Mouse (Mus musculus) CH12.LX (cell line): Measurements from ENCODE around the gene Zfp951. TPM values are rescaled to one million over a fixed set of nuclear protein-coding genes. Genes with fewer than 3 reads are reported as not detected.
"Not testable (repeated sequence)": the region's sequence is repeated elsewhere in the genome, so short reads cannot be mapped to it uniquely, and the experiment has no call there.

Source experiments
- DNase-seq: peaks from one replicate; pipeline ENCODE4 v3.0.0-alpha.2; 2013; ENCODE audit errors: extremely low read depth
- H3K27ac ChIP-seq: 2 replicates; pipeline ENCODE4 v1.5.1; 2012; ENCODE audit warnings: low read depth, mild to moderate bottlenecking, control low read depth, moderate library complexity; ENCODE audit not compliant: insufficient read depth
- H3K27me3 ChIP-seq: replicated peaks from 2 replicates; pipeline ENCODE3; 2012; ENCODE audit warnings: inconsistent platforms
- H3K36me3 ChIP-seq, 2 experiments: replicated peaks in 1 of 2; 2 replicates each; pipeline versions ENCODE3 to v1.6.1; 2012; ENCODE audit warnings: inconsistent platforms in 1 of 2, low read length in 1 of 2, mild to moderate bottlenecking in 1 of 2, mixed read lengths in 1 of 2, moderate library complexity in 1 of 2; ENCODE audit not compliant: control insufficient read depth in 1 of 2, insufficient read depth in 1 of 2
- H3K4me1 ChIP-seq, 2 experiments: 2 replicates each; pipeline ENCODE4 v1.6.1; 2012; ENCODE audit warnings: inconsistent platforms in 1 of 2, moderate library complexity in 1 of 2; ENCODE audit not compliant: insufficient read depth in 2 of 2, control insufficient read depth in 1 of 2
- H3K4me2 ChIP-seq: 2 replicates; pipeline ENCODE4 v1.6.1; 2012; ENCODE audit warnings: low read depth, mild to moderate bottlenecking, control low read depth; ENCODE audit not compliant: poor library complexity, insufficient read depth, severe bottlenecking
- H3K4me3 ChIP-seq, 3 experiments: fragments of 150-350 bp in 1 of 3; sonication (generic) in 1 of 3; replicated peaks in 1 of 3; 2 replicates each; pipeline versions ENCODE3 to v1.5.1; 2011 to 2012; ENCODE audit warnings: low read depth in 2 of 3, low read length in 2 of 3, mild to moderate bottlenecking in 2 of 3, moderate library complexity in 2 of 3, control low read depth in 1 of 3, improper control_type of control experiment in 1 of 3, inconsistent platforms in 1 of 3, mixed read lengths in 1 of 3; ENCODE audit not compliant: poor library complexity in 1 of 3
- H3K79me2 ChIP-seq: replicated peaks from 2 replicates; pipeline ENCODE4 v1.6.1; 2012; ENCODE audit warnings: mild to moderate bottlenecking, moderate library complexity; ENCODE audit not compliant: control insufficient read depth, poor library complexity, insufficient read depth, severe bottlenecking; ENCODE audit errors: extremely low read depth
- H3K9ac ChIP-seq: 2 replicates; pipeline ENCODE4 v1.6.1; 2012; ENCODE audit warnings: low read depth, mild to moderate bottlenecking, control low read depth, moderate library complexity; ENCODE audit not compliant: insufficient read depth
- H3K9me3 ChIP-seq: replicated peaks from 2 replicates; pipeline ENCODE3; 2012; ENCODE audit warnings: low read length, inconsistent platforms, mixed read lengths
- CHD2 ChIP-seq: IDR thresholded peaks from 2 replicates; pipeline ENCODE4 v1.6.1; 2011; ENCODE audit warnings: low read length, improper control_type of control experiment
- ELF1 ChIP-seq: IDR thresholded peaks from 2 replicates; pipeline ENCODE4 v1.6.1; 2014; ENCODE audit warnings: low read depth, mild to moderate bottlenecking, inconsistent platforms, low read length, improper control_type of control experiment
- EP300 ChIP-seq: IDR thresholded peaks from 2 replicates; pipeline ENCODE4 v1.6.1; 2011; ENCODE audit warnings: low read length, improper control_type of control experiment
- ETS1 ChIP-seq: conservative IDR thresholded peaks from 2 replicates; pipeline ENCODE4 v1.6.1; 2012; ENCODE audit warnings: low read depth, mild to moderate bottlenecking, inconsistent platforms, low read length, improper control_type of control experiment, moderate library complexity
- GABPA ChIP-seq: IDR thresholded peaks from 2 replicates; pipeline ENCODE4 v1.6.1; 2012; ENCODE audit warnings: low read depth, low read length, improper control_type of control experiment, inconsistent platforms; ENCODE audit not compliant: insufficient replicate concordance
- HCFC1 ChIP-seq: IDR thresholded peaks from 2 replicates; pipeline ENCODE4 v1.6.1; 2012; ENCODE audit warnings: low read depth, mild to moderate bottlenecking, inconsistent platforms, low read length, improper control_type of control experiment
- IRF4 ChIP-seq: IDR thresholded peaks from 2 replicates; pipeline ENCODE4 v1.6.1; 2014; ENCODE audit warnings: low read depth, mild to moderate bottlenecking, inconsistent platforms, low read length, improper control_type of control experiment
- JUN ChIP-seq: IDR thresholded peaks from 2 replicates; pipeline ENCODE4 v1.6.1; 2011; ENCODE audit warnings: low read depth, mild to moderate bottlenecking, low read length, improper control_type of control experiment, moderate library complexity; ENCODE audit not compliant: insufficient read depth
- KAT2A ChIP-seq: IDR thresholded peaks from 2 replicates; pipeline ENCODE4 v1.6.1; 2012; ENCODE audit warnings: low read length, improper control_type of control experiment, inconsistent platforms; ENCODE audit not compliant: insufficient replicate concordance
- MAX ChIP-seq: IDR thresholded peaks from 2 replicates; pipeline ENCODE4 v1.6.1; 2011; ENCODE audit warnings: low read length, improper control_type of control experiment
- MAZ ChIP-seq: IDR thresholded peaks from 2 replicates; pipeline ENCODE4 v1.6.1; 2012; ENCODE audit warnings: low read depth, mild to moderate bottlenecking, inconsistent platforms, low read length, improper control_type of control experiment, moderate library complexity
- MEF2A ChIP-seq: IDR thresholded peaks from 2 replicates; pipeline ENCODE4 v1.6.1; 2014; ENCODE audit warnings: low read depth, mild to moderate bottlenecking, inconsistent platforms, low read length, improper control_type of control experiment, borderline replicate concordance
- MXI1 ChIP-seq: IDR thresholded peaks from 2 replicates; pipeline ENCODE4 v1.6.1; 2011; ENCODE audit warnings: mild to moderate bottlenecking, low read depth, low read length, improper control_type of control experiment
- MYC ChIP-seq: IDR thresholded peaks from 2 replicates; pipeline ENCODE4 v1.6.1; 2011; ENCODE audit warnings: low read depth, mild to moderate bottlenecking, improper control_type of control experiment, low read length
- NELFE ChIP-seq: IDR thresholded peaks from 2 replicates; pipeline ENCODE4 v1.6.1; 2011; ENCODE audit warnings: low read depth, low read length, improper control_type of control experiment
- POLR2A ChIP-seq: IDR thresholded peaks from 2 replicates; pipeline ENCODE4 v1.6.1; 2011; ENCODE audit warnings: low read depth, mild to moderate bottlenecking, improper control_type of control experiment, low read length
- RAD21 ChIP-seq: IDR thresholded peaks from 2 replicates; pipeline ENCODE4 v1.6.1; 2011; ENCODE audit warnings: low read depth, mild to moderate bottlenecking, low read length, improper control_type of control experiment, moderate library complexity
- RCOR1 ChIP-seq: conservative IDR thresholded peaks from 2 replicates; pipeline ENCODE4 v1.6.1; 2012; ENCODE audit warnings: low read depth, mild to moderate bottlenecking, inconsistent platforms, low read length, improper control_type of control experiment
- SMC3 ChIP-seq: IDR thresholded peaks from 2 replicates; pipeline ENCODE4 v1.6.1; 2011; ENCODE audit warnings: low read depth, low read length, improper control_type of control experiment
- TBP ChIP-seq: conservative IDR thresholded peaks from 2 replicates; pipeline ENCODE4 v1.6.1; 2011; ENCODE audit warnings: low read depth, low read length, improper control_type of control experiment
- USF1 ChIP-seq: IDR thresholded peaks from 2 replicates; pipeline ENCODE4 v1.6.1; 2014; ENCODE audit warnings: low read depth, mild to moderate bottlenecking, inconsistent platforms, low read length, improper control_type of control experiment
- USF2 ChIP-seq: conservative IDR thresholded peaks from 2 replicates; pipeline ENCODE4 v1.6.1; 2011; ENCODE audit warnings: low read depth, low read length, improper control_type of control experiment
- ZKSCAN1 ChIP-seq: IDR thresholded peaks from 2 replicates; pipeline ENCODE4 v1.6.1; 2012; ENCODE audit warnings: low read depth, inconsistent platforms, low read length, improper control_type of control experiment, borderline replicate concordance
- ZMIZ1 ChIP-seq: IDR thresholded peaks from 2 replicates; pipeline ENCODE4 v1.6.1; 2012; ENCODE audit warnings: low read depth, mild to moderate bottlenecking, inconsistent platforms, low read length, improper control_type of control experiment
- ZNF384 ChIP-seq: IDR thresholded peaks from 2 replicates; pipeline ENCODE4 v1.6.1; 2012; ENCODE audit warnings: low read depth, low read length, improper control_type of control experiment, inconsistent platforms
- dilution Hi-C: fragments of 300-500 bp; cut with MboI; formaldehyde crosslinking; loops from 2 replicates; pipeline ENCODE4 v1.14.3; 2020; ENCODE audit warnings: low sequenced_read_pairs; ENCODE audit not compliant: extremely low pct_unique_long_range_greater_than_20kb, extremely low pct_ligation_motif_present
- in situ Hi-C: fragments of 300-500 bp; cut with MboI; formaldehyde crosslinking; loops from 3 replicates; pipeline ENCODE4 v1.14.3; 2019; ENCODE audit warnings: low sequenced_read_pairs, low pct_ligation_motif_present, low pct_unique_long_range_greater_than_20kb, mixed read lengths
- polyA plus RNA-seq: library from polyadenylated mRNA; unstranded; fragments of >175 nt; gene quantifications from 2 replicates; pipeline ENCODE4 v1.2.1, GENCODE M21; 2012; ENCODE audit warnings: low read depth; ENCODE audit not compliant: insufficient read length
- total RNA-seq, 2 experiments: library from RNA; depleted of rRNA; stranded (reverse); fragments of 300-350 nt in 1 of 2; fragments of >200 nt in 1 of 2; gene quantifications; 2 replicates each; pipeline ENCODE4 v1.2.3; 2012 to 2014

The Zfp951 gene
- total and polyA plus RNA-seq, 3 experiments, result 3.7 TPM; not detected in 2

GRCm38 (mm10) chr5:104833330-104833729 is 26.5 kb downstream of the Zfp951 start:
- Histone ChIP-seq H3K4me2 (no peak overlapping the region), H3K27ac (no peak overlapping the region), H3K9ac (no peak overlapping the region), H3K27me3 (no peaks in the 10 kb centered on the region), H3K79me2 (no peaks in the 10 kb centered on the region), H3K36me3 (no peaks in the 10 kb centered on the region), H3K4me3 (no peak overlapping the region), H3K9me3 (peaks cover 6% of the 10 kb centered on the region), H3K4me1 (no peaks in the 10 kb centered on the region)
- dilution Hi-C loops (no loop called here), in situ Hi-C loops (no loop called here)
- no peak for DNase-seq
- TF ChIP-seq ELF1 (no peak), IRF4 (no peak), NELFE (no peak), ZNF384 (no peak), MXI1 (no peak), SMC3 (no peak), ZMIZ1 (no peak), MAZ (no peak), POLR2A (no peak), MEF2A (no peak), ZKSCAN1 (no peak), USF1 (no peak), JUN (no peak), RAD21 (no peak), ETS1 (no peak), TBP (no peak), USF2 (no peak), MAX (no peak)

DNA sequence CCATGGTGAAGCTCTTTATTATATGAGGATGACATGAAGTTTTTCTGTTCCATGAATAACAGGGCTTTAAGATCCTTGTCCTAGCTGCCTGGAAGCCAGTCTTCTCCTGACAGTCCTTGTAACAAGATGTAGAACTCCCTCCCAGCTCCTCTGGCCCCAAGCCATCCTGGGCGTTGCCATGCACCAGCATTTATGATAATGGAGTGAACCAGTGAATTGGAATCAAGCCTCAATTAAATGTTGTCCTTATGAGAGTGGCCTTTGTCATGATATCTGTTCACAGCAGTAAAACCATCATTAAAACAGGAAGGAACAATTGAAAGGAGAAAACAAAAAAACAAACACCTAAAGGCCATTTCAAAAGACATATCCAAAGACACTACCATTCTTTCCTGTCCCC is 30.3 kb downstream of the Zfp951 start:
- Histone ChIP-seq H3K4me2 (no peak overlapping the region), H3K27ac (no peak overlapping the region), H3K9ac (no peak overlapping the region), H3K4me3 (no peak overlapping the region), H3K27me3 (no peaks in the 10 kb centered on the region), H3K79me2 (no peaks in the 10 kb centered on the region), H3K4me1 (no peaks in the 10 kb centered on the region), H3K9me3 (peaks cover 6% of the 10 kb centered on the region), H3K36me3 (no peaks in the 10 kb centered on the region)
- dilution Hi-C loops, result no loop called here
- in situ Hi-C loops, result no loop called here
- no peak for DNase-seq
- TF ChIP-seq RCOR1 (no peak), GABPA (no peak), CHD2 (no peak), HCFC1 (no peak), KAT2A (no peak), EP300 (no peak), MYC (no peak)

- H3K36me3 ChIP-seq, H3K27me3 ChIP-seq, H3K4me2 ChIP-seq, DNase-seq, dilution Hi-C loops, in situ Hi-C loops, H3K9me3 ChIP-seq, H3K9ac ChIP-seq, H3K4me1 ChIP-seq, H3K4me3 ChIP-seq, H3K79me2 ChIP-seq, H3K27ac ChIP-seq: not testable (repeated sequence)
Observed at GRCm38 (mm10) chr5:104770138-104770537, 89.7 kb downstream of the Zfp951 start.
